Mouse (Mus musculus): ENCODE data around the gene Crtac1.
A peak's percentile ranks its signal among the peaks of the same experiment; 100 is the strongest.

The Crtac1 gene

GRCm38 (mm10) chr19:42277288-42277687, 154.3 kb downstream of the Crtac1 start:
- DNase-seq: no peak

- peak; percentile 51 to 65 for DNase-seq
Observed at GRCm38 (mm10) chr19:42272003-42272963, 159.3 kb downstream of the Crtac1 start.

- no peak for DNase-seq
Observed at GRCm38 (mm10) chr19:42271182-42271581, 160.4 kb downstream of the Crtac1 start.

- no peak for DNase-seq
Observed at GRCm38 (mm10) chr19:42270119-42270518, 161.5 kb downstream of the Crtac1 start.

- no peak for DNase-seq
Observed at GRCm38 (mm10) chr19:42268337-42268736, 163.2 kb downstream of the Crtac1 start.

- no peak for DNase-seq
Observed at GRCm38 (mm10) chr19:42263524-42263923, 168.1 kb downstream of the Crtac1 start.

- no peak for DNase-seq
Observed at GRCm38 (mm10) chr19:42260486-42260885, 171.1 kb downstream of the Crtac1 start.

- DNase-seq: peak; percentile 18 to 46
Observed at GRCm38 (mm10) chr19:42258596-42258995, 173.0 kb downstream of the Crtac1 start.

GRCm38 (mm10) chr19:42258031-42258430, 173.6 kb downstream of the Crtac1 start:
- no peak for DNase-seq

- no peak for DNase-seq
Observed at GRCm38 (mm10) chr19:42257241-42257635, 174.3 kb downstream of the Crtac1 start.

GRCm38 (mm10) chr19:42256611-42257240, 174.9 kb downstream of the Crtac1 start:
- no peak for DNase-seq

- DNase-seq: peak; percentile 34 to 45
Observed at GRCm38 (mm10) chr19:42255784-42256610, 175.6 kb downstream of the Crtac1 start.

GRCm38 (mm10) chr19:42255438-42255783, 176.2 kb downstream of the Crtac1 start:
- no peak for DNase-seq

- no peak for DNase-seq
Observed at GRCm38 (mm10) chr19:42249976-42250914, 181.3 kb downstream of the Crtac1 start.

- DNase-seq: no peak
Observed at GRCm38 (mm10) chr19:42247519-42247918, 184.1 kb downstream of the Crtac1 start, which contains the start of gene Golga7b. TSS of gene Golga7b (plus strand) at chr19:42247574.

- no peak for DNase-seq
Observed at GRCm38 (mm10) chr19:42246626-42247025, 185.0 kb downstream of the Crtac1 start.

GRCm38 (mm10) chr19:42243401-42243800, 188.2 kb downstream of the Crtac1 start:
- no peak for DNase-seq

- no peak for DNase-seq
Observed at GRCm38 (mm10) chr19:42240881-42241280, 190.7 kb downstream of the Crtac1 start.

- no peak for DNase-seq
Observed at GRCm38 (mm10) chr19:42238341-42238715, 193.3 kb downstream of the Crtac1 start.

GRCm38 (mm10) chr19:42237602-42238340, 193.8 kb downstream of the Crtac1 start:
- DNase-seq: no peak
